Mouse (Mus musculus): ENCODE measurements at regions not wholly inside any gene's neighbourhood (a gene's known extent, or its start where the extent isn't known, plus 50 kb on each side); places are given as distances from the start of the nearest gene placed in this dataset.

- DNase-seq: no peak
Observed at GRCm38 (mm10) chr16:47754671-47755070, 528.9 kb upstream of the Dppa4 start.

GRCm38 (mm10) chr16:47758296-47758695 lies 525.2 kb upstream of the Dppa4 start:
- DNase-seq: no peak

- peak; percentile 30 for DNase-seq
Observed at GRCm38 (mm10) chr16:47765742-47766141, 517.8 kb upstream of the Dppa4 start.

GRCm38 (mm10) chr16:47788515-47788914 lies 495.0 kb upstream of the Dppa4 start:
- no peak for DNase-seq

- DNase-seq: no peak
Observed at GRCm38 (mm10) chr16:47790666-47791065, 492.9 kb upstream of the Dppa4 start.

GRCm38 (mm10) chr16:47791456-47791855 lies 492.1 kb upstream of the Dppa4 start:
- DNase-seq: no peak

- no peak for DNase-seq
Observed at GRCm38 (mm10) chr16:47798838-47799237, 484.7 kb upstream of the Dppa4 start.

GRCm38 (mm10) chr16:47843169-47843568 lies 440.4 kb upstream of the Dppa4 start:
- no peak for DNase-seq

GRCm38 (mm10) chr16:47851631-47852030 lies 431.9 kb upstream of the Dppa4 start:
- DNase-seq: no peak

- DNase-seq: no peak
Observed at GRCm38 (mm10) chr16:47859840-47860239, 423.7 kb upstream of the Dppa4 start.

- DNase-seq: no peak
Observed at GRCm38 (mm10) chr16:47875258-47875657, 408.3 kb upstream of the Dppa4 start.

GRCm38 (mm10) chr16:47883476-47883875 lies 400.1 kb upstream of the Dppa4 start:
- DNase-seq: no peak

- no peak for DNase-seq
Observed at GRCm38 (mm10) chr16:47887019-47887418, 396.5 kb upstream of the Dppa4 start.

GRCm38 (mm10) chr16:47900785-47901184 lies 382.7 kb upstream of the Dppa4 start:
- DNase-seq: no peak

- DNase-seq: no peak
Observed at GRCm38 (mm10) chr16:47938000-47938399, 345.5 kb upstream of the Dppa4 start.
